Mouse (Mus musculus) embryonic facial prominence, embryonic 12.5 days (tissue): ENCODE data around the gene Zfp106. TPM values are rescaled to one million over a fixed set of nuclear protein-coding genes. Genes with fewer than 3 reads are reported as not detected.
"Not testable (repeated sequence)": the region's sequence is repeated elsewhere in the genome, so short reads cannot be mapped to it uniquely, and the experiment has no call there.

Experiments
- ATAC-seq: fragments of 200-750 bp; cut with Nextera tagmentation; 2 replicates; pipeline ENCODE4 v1.8.0; 2017; ENCODE audit not compliant: insufficient number of reproducible peaks, insufficient read depth, low FRiP score, low TSS enrichment
- H3K27ac ChIP-seq: fragments of 300-500 bp; sonication (generic); 2 replicates; pipeline ENCODE4 v1.5.1; 2016; ENCODE audit warnings: mild to moderate bottlenecking
- H3K27me3 ChIP-seq: fragments of 300-500 bp; sonication (generic); 2 replicates; pipeline ENCODE4 v1.6.1; 2016; ENCODE audit warnings: mild to moderate bottlenecking, moderate library complexity
- H3K36me3 ChIP-seq: fragments of 300-500 bp; sonication (generic); 2 replicates; pipeline ENCODE4 v1.6.1; 2016; ENCODE audit warnings: mild to moderate bottlenecking
- H3K4me1 ChIP-seq: fragments of 300-500 bp; sonication (generic); 2 replicates; pipeline ENCODE4 v1.6.1; 2016
- H3K4me2 ChIP-seq: fragments of 300-500 bp; sonication (generic); replicated peaks from 2 replicates; pipeline ENCODE4 v1.6.1; 2016; ENCODE audit warnings: mild to moderate bottlenecking, moderate library complexity
- H3K4me3 ChIP-seq: fragments of 300-500 bp; sonication (generic); 2 replicates; pipeline ENCODE4 v1.5.1; 2016; ENCODE audit warnings: mild to moderate bottlenecking
- H3K9ac ChIP-seq: fragments of 300-500 bp; sonication (generic); 2 replicates; pipeline ENCODE4 v1.6.1; 2016; ENCODE audit warnings: mild to moderate bottlenecking, moderate library complexity
- H3K9me3 ChIP-seq: fragments of 300-500 bp; sonication (generic); 2 replicates; pipeline ENCODE4 v1.6.1; 2016; ENCODE audit warnings: mild to moderate bottlenecking, moderate library complexity
- WGBS: fragments of 180-500 bp; shearing (Covaris S2); methylation state at CpG from one replicate; pipeline ENCODE4 v1.1.7; 2016; 5-methylcytosine and 5-hydroxymethylcytosine counted together
- polyA plus RNA-seq: library from polyadenylated mRNA; unstranded; fragments of >200 nt; fragmentation: Nextera tagmentation; extraction: Ambion mirVana; gene quantifications from 2 replicates; pipeline ENCODE4 v1.2.1, GENCODE M21; 2016

The Zfp106 gene
- polyA plus RNA-seq, 1 experiment from 2014 or later = 57.0 TPM

GRCm38 (mm10) chr2:120572161-120572560 is 8.5 kb upstream of the Zfp106 start:
- not testable (repeated sequence) for H3K27me3 ChIP-seq, H3K4me2 ChIP-seq, H3K4me3 ChIP-seq, H3K9ac ChIP-seq, ATAC-seq, H3K36me3 ChIP-seq, H3K27ac ChIP-seq, H3K9me3 ChIP-seq
- WGBS = 89% methylated on average over 3 of the region's 3 CpGs
- peaks cover 28% of the 10 kb centered on the region for H3K4me1 ChIP-seq

GRCm38 (mm10) chr2:120571081-120571480 is 7.4 kb upstream of the Zfp106 start:
- H3K27ac ChIP-seq = no peak overlapping the region
- peaks cover 8% of the 10 kb centered on the region; the same call in 1 of the 2 replicates for H3K36me3 ChIP-seq
- peaks cover 21% of the 10 kb centered on the region for H3K4me1 ChIP-seq
- no peak for ATAC-seq
- H3K9me3 ChIP-seq = no peaks in the 10 kb centered on the region
- no peaks in the 10 kb centered on the region for H3K27me3 ChIP-seq
- H3K4me2 ChIP-seq = no peak overlapping the region
- no peak overlapping the region for H3K4me3 ChIP-seq
- WGBS = 92% methylated on average over 3 of the region's 3 CpGs
- no peak overlapping the region for H3K9ac ChIP-seq

- Histone ChIP-seq H3K4me2 (peak overlapping the region; percentile 64), H3K4me3 (peak overlapping the region; percentile 70), H3K9me3 (no peaks in the 10 kb centered on the region), H3K4me1 (peaks cover 10% of the 10 kb centered on the region), H3K27me3 (no peaks in the 10 kb centered on the region), H3K27ac (peak overlapping the region; percentile 86), H3K36me3 (peaks cover 8% of the 10 kb centered on the region; the same call in 1 of the 2 replicates), H3K9ac (peak overlapping the region; percentile 80)
- WGBS = under 1% methylated on average over 22 of the region's 22 CpGs
- peak; percentile 74 for ATAC-seq
These were observed 4.2 kb upstream of the Zfp106 start for GRCm38 (mm10) chr2:120567798-120568320.

GRCm38 (mm10) chr2:120566886-120567797 is 3.5 kb upstream of the Zfp106 start, which contains the start of gene Snap23:
Gene Snap23, plus strand, starts transcription at chr2:120567671.
- WGBS = 1% methylated on average over 42 of the region's 42 CpGs
- Histone ChIP-seq H3K27ac (peak within 1 kb of the TSS; percentile 86), H3K4me3 (peak within 1 kb of the TSS; percentile 70)

GRCm38 (mm10) chr2:120565363-120565762 is 1.7 kb upstream of the Zfp106 start:
- Histone ChIP-seq H3K4me2 (no peak overlapping the region), H3K9me3 (no peaks in the 10 kb centered on the region), H3K27ac (no peak overlapping the region), H3K36me3 (no peaks in the 10 kb centered on the region), H3K27me3 (no peaks in the 10 kb centered on the region), H3K4me1 (peaks cover 14% of the 10 kb centered on the region), H3K9ac (no peak overlapping the region), H3K4me3 (no peak overlapping the region)
- no peak for ATAC-seq
- 85% methylated on average over 2 of the region's 2 CpGs for WGBS

More at GRCm38 (mm10) chr2:120566886-120567797, 3.5 kb upstream of the Zfp106 start, which contains the start of gene Snap23:
- Histone ChIP-seq H3K4me1 (peaks cover 14% of the 10 kb centered on the region), H3K9ac (peak within 1 kb of the TSS; percentile 80), H3K27me3 (no peaks in the 10 kb centered on the region), H3K4me2 (peak within 1 kb of the TSS; percentile 64), H3K9me3 (no peaks in the 10 kb centered on the region), H3K36me3 (peaks cover 8% of the 10 kb centered on the region; the same call in 1 of the 2 replicates)
- ATAC-seq = peak; percentile 93

- not testable (repeated sequence) for H3K4me2 ChIP-seq, H3K9ac ChIP-seq, ATAC-seq, H3K27ac ChIP-seq, H3K27me3 ChIP-seq, H3K4me3 ChIP-seq, H3K36me3 ChIP-seq, H3K9me3 ChIP-seq
- 89% methylated on average over 4 of the region's 4 CpGs for WGBS
- peaks cover 14% of the 10 kb centered on the region for H3K4me1 ChIP-seq
These were observed 1.0 kb upstream of the Zfp106 start for GRCm38 (mm10) chr2:120564548-120565188.

- Histone ChIP-seq H3K4me1 (peaks cover 5% of the 10 kb centered on the region; the same call in 1 of the 2 replicates), H3K27me3 (no peaks in the 10 kb centered on the region), H3K4me3 (peak overlapping the region; percentile 88), H3K9ac (peak overlapping the region; percentile 93), H3K27ac (no peak overlapping the region), H3K9me3 (no peaks in the 10 kb centered on the region), H3K36me3 (no peaks in the 10 kb centered on the region), H3K4me2 (peak overlapping the region; percentile 74)
- ATAC-seq = no peak
- 22% methylated on average over 9 of the region's 9 CpGs for WGBS
These were observed 796 bp downstream of the Zfp106 start for GRCm38 (mm10) chr2:120562859-120563234.

GRCm38 (mm10) chr2:120561524-120561923 is 2.1 kb downstream of the Zfp106 start:
- Histone ChIP-seq H3K4me1 (peaks cover 5% of the 10 kb centered on the region; the same call in 1 of the 2 replicates), H3K9me3 (no peaks in the 10 kb centered on the region), H3K27me3 (no peaks in the 10 kb centered on the region), H3K4me3 (no peak overlapping the region), H3K36me3 (no peaks in the 10 kb centered on the region), H3K4me2 (no peak overlapping the region), H3K9ac (no peak overlapping the region), H3K27ac (no peak overlapping the region)
- no peak for ATAC-seq
- 95% methylated on average over 1 of the region's 1 CpGs for WGBS

GRCm38 (mm10) chr2:120558813-120559212 is 4.8 kb downstream of the Zfp106 start:
- no peak overlapping the region for H3K4me2 ChIP-seq
- H3K4me3 ChIP-seq = no peak overlapping the region
- no peaks in the 10 kb centered on the region for H3K27me3 ChIP-seq
- H3K4me1 ChIP-seq = peaks cover 5% of the 10 kb centered on the region; the same call in 1 of the 2 replicates
- H3K9ac ChIP-seq = no peak overlapping the region
- no peak overlapping the region for H3K27ac ChIP-seq
- ATAC-seq = no peak
- WGBS = 89% methylated on average over 3 of the region's 3 CpGs
- peaks cover 6% of the 10 kb centered on the region; the same call in 1 of the 2 replicates for H3K36me3 ChIP-seq
- H3K9me3 ChIP-seq = no peaks in the 10 kb centered on the region

- Histone ChIP-seq H3K4me1 (no peaks in the 10 kb centered on the region), H3K27ac (no peak overlapping the region), H3K9ac (no peak overlapping the region), H3K27me3 (no peaks in the 10 kb centered on the region), H3K9me3 (no peaks in the 10 kb centered on the region), H3K4me2 (no peak overlapping the region), H3K36me3 (peaks cover 20% of the 10 kb centered on the region), H3K4me3 (no peak overlapping the region)
- WGBS = 87% methylated on average over 3 of the region's 3 CpGs
- no peak for ATAC-seq
These were observed 6.8 kb downstream of the Zfp106 start for GRCm38 (mm10) chr2:120556868-120557267.

- H3K27me3 ChIP-seq = no peaks in the 10 kb centered on the region
- no peak overlapping the region for H3K9ac ChIP-seq
- WGBS = 98% methylated on average over 2 of the region's 2 CpGs
- no peaks in the 10 kb centered on the region for H3K9me3 ChIP-seq
- no peak for ATAC-seq
- no peak overlapping the region for H3K27ac ChIP-seq
- peaks cover 3% of the 10 kb centered on the region; the same call in 1 of the 2 replicates for H3K4me1 ChIP-seq
- no peak overlapping the region for H3K4me2 ChIP-seq
- no peak overlapping the region for H3K4me3 ChIP-seq
- H3K36me3 ChIP-seq = peaks cover 32% of the 10 kb centered on the region; the same call in 1 of the 2 replicates
These were observed 18.9 kb downstream of the Zfp106 start for GRCm38 (mm10) chr2:120544732-120545131.
